In genomic region chr8:86762806-86763205, GRCm38 (mm10) we compare ENCODE assay signal across 21 mouse cellular contexts. TPM values are rescaled to one million over a fixed set of nuclear protein-coding genes. Genes with fewer than 3 reads are reported as not detected.
DNase-seq lines count a peak whose midpoint lies in the region; TF ChIP-seq lines count a peak whose summit lies in the region.
"Had no signal": no experiment of that assay in that cellular context is flagged by ENCODE, and none has a peak within 500 bp of the region (broad histone marks: within the 10 kb centered on the region; RNA-seq: fewer than 3 reads in every experiment).

No protein-coding gene starts in this region.

- H3K36me3 ChIP-seq in liver, adult 2 months (ENCODE audit: control insufficient read depth, insufficient read depth, low read length) = no peaks in the 10 kb centered on the region
- no peaks in the 10 kb centered on the region for H3K36me3 ChIP-seq in testis, adult 2 months (ENCODE audit: control insufficient read depth, insufficient read depth, low read length)
- H3K36me3 ChIP-seq: G1E had no signal

- no peak for TF ChIP-seq CTCF in liver, adult 2 months (IDR thresholded peaks at IDR 0.05; ENCODE audit: low read depth, low read length)
- no peak for TF ChIP-seq CTCF in testis, adult 2 months (IDR thresholded peaks at IDR 0.05; ENCODE audit: control insufficient read depth, insufficient read depth, insufficient replicate concordance, low read depth, low read length)

- H3K4me1 ChIP-seq in liver, adult 2 months (ENCODE audit: control insufficient read depth, insufficient read depth, low read length) = peaks cover 16% of the 10 kb centered on the region
- peaks cover 2% of the 10 kb centered on the region for H3K4me1 ChIP-seq in testis, adult 2 months (ENCODE audit: control insufficient read depth, insufficient read depth, low read length)

- H3K79me2 ChIP-seq in liver, adult 2 months (ENCODE audit: control insufficient read depth, insufficient read depth, low read length) = no peaks in the 10 kb centered on the region

- no peak overlapping the region for H3K27ac ChIP-seq in liver, adult 2 months (replicated peaks; ENCODE audit: insufficient read depth, low read depth, low read length)
- H3K27ac ChIP-seq in testis, adult 2 months (ENCODE audit: control insufficient read depth, insufficient read depth, low read depth, low read length) = no peak overlapping the region

- peak; percentile 56 for DNase-seq in heart, adult 11 months
- no peak for DNase-seq in heart, postnatal 25 days (ENCODE audit: low spot score)
- DNase-seq in liver, adult 2 months (ENCODE audit: extremely low read depth, low read depth, low spot score) = peak; percentile 69
- no peak for DNase-seq in liver
- no peak for DNase-seq in testis, postnatal 14 days (ENCODE audit: low spot score)
- DNase-seq: adrenal gland, adult 2 months; adrenal gland, adult 8-10 months; adrenal gland, postnatal 10 days; adrenal gland, postnatal 14 days; adrenal gland, postnatal 25 days; adrenal gland, postnatal 36 days; B cell, adult 2 months; cerebellum, adult 11 months; cerebellum, adult 11-12 months; cerebellum, adult 18-20 months had no signal

- 29% methylated on average over 5 of the region's 5 CpGs for WGBS in liver, adult 2 months

- H3K4me3 ChIP-seq in liver, adult 2 months (ENCODE audit: insufficient read depth, low read depth, low read length) = no peak overlapping the region
- H3K4me3 ChIP-seq in testis, adult 2 months (ENCODE audit: control insufficient read depth, low read depth, low read length) = peak overlapping the region; percentile 72

- no peaks in the 10 kb centered on the region for H3K27me3 ChIP-seq in liver, adult 2 months (ENCODE audit: control insufficient read depth, insufficient read depth, low read length)
- no peaks in the 10 kb centered on the region for H3K27me3 ChIP-seq in testis, adult 2 months (ENCODE audit: control insufficient read depth, insufficient read depth, low read length)
- H3K27me3 ChIP-seq: CH12.LX, Patski had no signal

- no peak for TF ChIP-seq POLR2A in liver, adult 2 months (IDR thresholded peaks at IDR 0.05; ENCODE audit: extremely low read depth, insufficient read depth, low read length)
- no peak for TF ChIP-seq POLR2A in testis, adult 2 months (IDR thresholded peaks at IDR 0.05; ENCODE audit: control insufficient read depth, low read depth, low read length)

- intact Hi-C loops in heart, postnatal 25 days (cut with DNase I) = no loop called here

- no peak overlapping the region for H3K9ac ChIP-seq in liver, adult 2 months (ENCODE audit: low read depth, low read length)

RNA-seq across cellular contexts. Expression of gene Siah1a, which starts 17.1 kb away (rescaled TPM):
- 10 to 100 TPM; 14.9 to 15.6 TPM for total RNA-seq in heart, postnatal 25 days (2021)
- 7.1 and 7.9 TPM in 2 replicates for total RNA-seq in liver, adult 2 months (2014; rRNA removed)
- 6.0 and 6.4 TPM in 2 replicates for polyA plus RNA-seq in liver, adult 2 months (2012; rRNA removed)
- polyA plus RNA-seq in testis, adult 2 months (2012; rRNA removed) = 23.7 and 26.5 TPM in 2 replicates

RNA-seq across cellular contexts. Expression of gene Gm10638, which starts 17.3 kb away (rescaled TPM):
- 1 to 10 TPM; 2.1 to 3.0 TPM for total RNA-seq in heart, postnatal 25 days (2021)
- 0.20 TPM in 1 of 2 replicates, not detected in the other for total RNA-seq in liver, adult 2 months (2014; rRNA removed)
- 0.16 and 0.17 TPM in 2 replicates for polyA plus RNA-seq in liver, adult 2 months (2012; rRNA removed)
- 248 and 359 TPM in 2 replicates for polyA plus RNA-seq in testis, adult 2 months (2012; rRNA removed)
- polyA plus RNA-seq: activated CD4-positive, CD25-positive, alpha-beta regulatory T cell, adult 4 months; CD4-positive, CD25-positive, alpha-beta regulatory T cell, adult 4 months had no signal

Comparison
In these comparisons a context has a peak if more than half of its experiments do, and no peak if none do; other contexts are left out.
1. DNase-seq: peak in heart, adult 11 months (single experiment) and liver, adult 2 months (single experiment); none in heart, postnatal 25 days (single experiment), liver (single experiment) and testis, postnatal 14 days (single experiment).